Mouse (Mus musculus): Measurements from ENCODE around the gene Gsdmc3. TPM values are rescaled to one million over a fixed set of nuclear protein-coding genes. Genes with fewer than 3 reads are reported as not detected.
"Not testable (repeated sequence)": the region's sequence is repeated elsewhere in the genome, so short reads cannot be mapped to it uniquely, and the experiment has no call there.

Gsdmc3 gene
- not detected for total RNA-seq (2021)
- long read RNA-seq, experiment 1: 0 reads
- long read RNA-seq, experiment 2: 0 reads

DNA sequence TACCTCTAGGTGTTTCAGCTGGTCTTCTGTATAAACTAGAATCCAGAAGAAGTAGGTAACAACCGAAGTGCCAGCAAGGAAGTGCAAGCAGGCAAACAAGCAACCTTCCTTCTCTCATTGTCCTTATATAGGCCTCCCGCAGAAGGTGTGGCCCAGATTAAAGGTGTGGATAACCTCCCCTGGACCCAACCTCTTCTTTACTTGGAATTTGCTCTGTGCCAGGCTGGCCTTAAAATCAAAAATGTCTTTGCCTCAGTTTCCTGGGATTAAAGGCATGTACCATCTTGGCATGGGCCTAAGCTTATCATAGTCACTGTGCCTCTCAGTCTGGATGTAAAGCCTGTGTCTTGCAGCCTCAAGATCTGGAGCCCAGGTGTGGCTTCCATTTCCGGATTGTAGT lies at the start of gene Gsdmc3:
Gene Gsdmc3, minus strand, starts transcription at position 101 of the 400 bp plus-strand sequence.
- DNase-seq (ENCODE audit: low spot score in 2 of 2); H3K4me3 ChIP-seq: not testable (repeated sequence)

GRCm38 (mm10) chr15:63926201-63926600 lies 47.8 kb upstream of the Gsdmc3 start:
- H3K27ac ChIP-seq: no peak overlapping the region
- TF ChIP-seq CTCF (conservative IDR thresholded peaks at IDR 0.05): no peak
- DNase-seq (ENCODE audit: low spot score in 2 of 2): no peak
- no peak overlapping the region for H3K4me3 ChIP-seq

More for the DNA sequence above, at the start of gene Gsdmc3:
- not testable (repeated sequence) for H3K27ac ChIP-seq

- DNase-seq (ENCODE audit: low spot score in 2 of 2): no peak
- Histone ChIP-seq H3K4me3 (no peak overlapping the region), H3K27ac (no peak overlapping the region)
- no peak for TF ChIP-seq CTCF (conservative IDR thresholded peaks at IDR 0.05)
Measured at GRCm38 (mm10) chr15:63924484-63924883, 46.1 kb upstream of the Gsdmc3 start.

- not testable (repeated sequence) for H3K4me3 ChIP-seq; DNase-seq (ENCODE audit: low spot score in 2 of 2); H3K27ac ChIP-seq
Measured at GRCm38 (mm10) chr15:63921618-63922017, 43.3 kb upstream of the Gsdmc3 start.

DNA sequence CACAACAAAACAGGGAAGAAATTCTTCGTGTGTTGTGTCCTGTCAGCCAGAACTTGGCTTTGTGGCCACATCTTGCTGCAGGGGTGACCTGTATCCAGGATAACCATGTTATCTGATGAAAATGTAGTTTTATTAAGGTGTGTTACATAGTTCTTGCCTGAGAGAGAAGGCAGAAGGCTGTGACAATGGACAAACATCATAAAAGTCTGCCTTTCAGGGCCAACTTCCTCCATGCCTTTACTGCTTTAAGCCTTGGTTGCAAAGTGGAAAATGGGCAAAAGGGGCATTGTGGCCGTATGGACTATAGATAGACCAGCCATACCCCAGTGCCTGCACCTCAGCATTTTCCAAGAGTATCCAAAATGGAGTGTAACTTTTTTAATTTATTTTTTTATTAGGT lies 41.4 kb upstream of the Gsdmc3 start:
- not testable (repeated sequence) for H3K4me3 ChIP-seq; H3K27ac ChIP-seq; DNase-seq (ENCODE audit: low spot score in 2 of 2)

DNA sequence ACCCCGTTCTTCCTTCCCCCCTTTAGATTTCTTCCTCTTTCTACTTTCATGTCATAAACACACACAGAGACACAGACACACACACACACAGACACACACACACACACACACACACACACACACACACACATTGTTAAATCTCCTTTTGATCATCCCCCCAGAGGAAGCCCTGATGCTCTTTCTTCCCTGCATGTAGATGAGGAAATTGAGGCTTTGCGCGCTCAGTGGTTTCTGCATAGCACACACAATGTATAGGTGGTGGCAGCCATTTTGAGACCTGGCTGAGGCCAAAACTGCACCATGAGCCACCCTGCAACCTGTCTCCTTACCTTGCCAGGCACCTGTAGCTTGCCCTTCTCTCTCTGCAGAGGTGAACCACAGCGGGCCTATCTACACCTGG lies 38.2 kb upstream of the Gsdmc3 start:
- DNase-seq (ENCODE audit: low spot score in 2 of 2): not testable (repeated sequence)

DNA sequence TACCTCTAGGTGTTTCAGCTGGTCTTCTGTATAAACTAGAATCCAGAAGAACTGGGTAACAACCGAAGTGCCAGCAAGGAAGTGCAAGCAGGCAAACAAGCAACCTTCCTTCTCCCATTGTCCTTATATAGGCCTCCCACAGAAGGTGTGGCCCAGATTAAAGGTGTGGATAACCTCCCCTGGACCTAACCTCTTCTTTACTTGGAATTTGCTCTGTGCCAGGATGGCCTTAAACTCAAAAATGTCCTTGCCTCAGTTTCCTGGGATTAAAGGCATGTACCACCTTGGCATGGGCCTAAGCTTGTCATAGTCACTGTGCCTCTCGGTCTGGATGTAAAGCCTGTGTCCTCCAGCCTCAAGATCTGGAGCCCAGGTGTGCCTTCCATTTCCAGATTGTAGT lies 33.8 kb upstream of the Gsdmc3 start, which contains the start of gene Gsdmc4:
Gene Gsdmc4, minus strand, starts transcription at position 101 of the 400 bp plus-strand sequence.
- DNase-seq (ENCODE audit: low spot score in 2 of 2); H3K4me3 ChIP-seq; H3K27ac ChIP-seq: not testable (repeated sequence)

More for the DNA sequence above, 38.2 kb upstream of the Gsdmc3 start:
- not testable (repeated sequence) for H3K27ac ChIP-seq, H3K4me3 ChIP-seq

DNA sequence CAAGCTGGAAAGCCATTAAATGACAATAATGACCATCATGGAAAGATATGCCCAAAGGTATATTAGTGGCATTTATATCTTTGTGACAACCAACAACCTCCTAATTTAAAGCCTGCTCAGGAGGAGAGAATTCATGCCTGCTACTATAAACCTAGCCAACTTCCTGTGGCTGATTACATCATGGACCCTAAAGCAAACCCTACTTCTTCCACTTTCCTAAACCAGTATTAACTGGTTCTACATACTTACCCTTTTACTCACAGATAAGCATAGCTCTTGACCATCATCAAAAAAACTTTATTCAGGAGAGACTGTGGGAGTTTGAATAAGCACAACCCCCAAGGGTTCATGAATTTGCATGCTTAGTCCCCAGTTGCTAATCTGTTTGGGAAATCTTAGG lies 31.5 kb upstream of the Gsdmc3 start:
- H3K27ac ChIP-seq; DNase-seq (ENCODE audit: low spot score in 2 of 2); H3K4me3 ChIP-seq: not testable (repeated sequence)

DNA sequence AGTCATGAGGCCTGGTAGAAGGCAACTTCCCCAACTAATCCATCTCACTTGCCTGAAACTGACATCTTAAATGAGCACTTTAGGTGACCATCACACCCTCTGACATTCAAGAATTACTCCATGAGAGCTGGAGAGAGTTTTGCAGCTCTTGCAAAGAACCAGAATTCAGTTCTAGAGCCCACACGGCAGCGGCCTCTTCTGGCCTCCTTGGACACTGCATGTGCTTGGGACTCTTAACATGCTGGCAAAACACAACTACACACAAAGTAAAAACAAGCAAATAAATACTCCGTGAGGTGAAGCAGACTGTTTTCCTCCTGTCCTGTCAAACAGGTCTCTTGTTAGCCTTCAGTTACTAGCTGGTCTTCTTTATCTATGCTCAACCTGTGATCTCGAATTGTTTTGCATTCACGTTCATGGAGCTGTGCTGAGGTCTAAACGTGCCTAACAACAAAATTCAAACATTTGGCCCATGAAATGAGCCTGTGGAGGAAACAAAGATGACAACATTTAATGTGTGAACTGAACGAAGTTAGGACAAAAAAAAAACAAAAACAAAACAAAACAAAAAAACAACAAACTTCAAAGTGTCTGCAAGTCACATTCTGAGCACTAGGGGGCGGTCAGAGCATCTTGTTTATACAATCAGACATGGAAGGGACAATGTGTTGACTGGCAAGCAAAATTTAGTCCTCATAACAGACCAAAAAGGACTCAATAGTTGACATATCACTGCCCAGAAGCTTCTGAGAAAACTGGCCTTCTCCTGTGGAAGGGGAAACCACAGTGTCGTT lies 17.4 kb upstream of the Gsdmc3 start:
- peak in 1 of 2 experiments; percentile 11 for DNase-seq (ENCODE audit: low spot score in 2 of 2)
- H3K4me3 ChIP-seq, H3K27ac ChIP-seq: not testable (repeated sequence)
- peak; percentile 69 for TF ChIP-seq CTCF (conservative IDR thresholded peaks at IDR 0.05)

DNA sequence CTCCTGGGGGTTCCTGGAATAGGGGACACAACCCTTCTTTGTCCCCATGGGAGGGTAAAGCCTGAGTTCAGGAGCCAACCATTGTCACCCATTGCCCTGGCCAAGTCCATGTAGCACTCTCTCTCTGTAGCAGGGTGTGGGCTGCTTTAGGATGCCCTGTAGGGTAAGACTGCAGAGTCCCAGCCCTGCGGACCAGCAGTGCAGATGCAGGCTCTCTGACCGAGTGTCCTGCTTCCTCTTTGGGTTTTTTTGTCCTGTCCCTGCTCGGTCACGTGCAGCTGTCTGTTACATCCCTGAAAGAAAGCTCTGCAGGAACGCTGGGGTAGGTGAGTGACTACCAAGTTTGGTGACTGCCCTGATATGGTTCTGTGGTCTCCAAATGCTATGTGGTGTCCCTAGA lies 10.1 kb upstream of the Gsdmc3 start:
- H3K27ac ChIP-seq; DNase-seq (ENCODE audit: low spot score in 2 of 2); H3K4me3 ChIP-seq: not testable (repeated sequence)

GRCm38 (mm10) chr15:63887949-63888348 lies 9.6 kb upstream of the Gsdmc3 start:
- DNase-seq (ENCODE audit: low spot score in 2 of 2); H3K27ac ChIP-seq; H3K4me3 ChIP-seq: not testable (repeated sequence)

- H3K27ac ChIP-seq; DNase-seq (ENCODE audit: low spot score in 2 of 2); H3K4me3 ChIP-seq: not testable (repeated sequence)
Measured at GRCm38 (mm10) chr15:63876160-63876559, 2.2 kb downstream of the Gsdmc3 start.

DNA sequence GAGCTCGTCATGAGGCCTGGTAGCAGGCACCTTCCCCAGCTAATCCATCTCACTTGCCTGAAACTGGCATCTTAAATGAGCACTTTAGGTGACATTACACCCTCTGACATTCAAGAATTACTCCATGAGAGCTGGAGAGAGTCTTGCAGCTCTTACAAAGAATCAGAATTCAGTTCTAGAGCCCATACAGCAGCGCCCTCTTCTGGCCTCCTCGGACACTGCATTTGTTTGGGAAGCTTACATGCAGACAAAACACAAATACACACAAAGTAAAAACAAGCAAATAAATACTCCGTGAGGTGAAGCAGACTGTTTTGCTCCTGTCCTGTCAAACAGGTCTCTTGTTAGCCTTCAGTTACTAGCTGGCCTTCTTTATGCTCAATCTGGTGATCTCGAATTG lies 16.4 kb downstream of the Gsdmc3 start:
- not testable (repeated sequence) for H3K27ac ChIP-seq; H3K4me3 ChIP-seq; DNase-seq (ENCODE audit: low spot score in 2 of 2)
- peak; percentile 58 for TF ChIP-seq CTCF (conservative IDR thresholded peaks at IDR 0.05)

Other genes starting within 250 kb of the Gsdmc3 start
- not detected for gene Gsdmc2, start 33.4 kb downstream of the Gsdmc3 start, total RNA-seq (2021)
- not detected for gene Gsdmc4, start 33.7 kb upstream of the Gsdmc3 start, total RNA-seq (2021)
- 100 to 1,000 TPM; 123 to 125 TPM for gene Fam49b, start 181.9 kb upstream of the Gsdmc3 start, total RNA-seq (2021)